Mouse (Mus musculus) limb, embryonic 14.5 days (tissue): ENCODE results near the gene Gm33543. TPM values are rescaled to one million over a fixed set of nuclear protein-coding genes. Genes with fewer than 3 reads are reported as not detected.

Experiments
- ATAC-seq: fragments of 200-750 bp; cut with Nextera tagmentation; 2 replicates; pipeline ENCODE4 v1.8.0; 2017; ENCODE audit warnings: low read depth, moderate number of reproducible peaks, moderate TSS enrichment; ENCODE audit not compliant: low FRiP score
- DNase-seq: peaks from one replicate; pipeline ENCODE4 v3.0.0-alpha.2; 2015; ENCODE audit warnings: low spot score
- H3K27ac ChIP-seq: fragments of 300-500 bp; sonication (generic); replicated peaks from 2 replicates; pipeline ENCODE4 v1.5.1; 2014; ENCODE audit warnings: low read depth, mild to moderate bottlenecking, low read length, moderate library complexity, mixed read lengths
- H3K27me3 ChIP-seq: fragments of 300-500 bp; sonication (generic); 2 replicates; pipeline ENCODE4 v1.6.1; 2014; ENCODE audit warnings: low read length, mixed read lengths; ENCODE audit not compliant: control insufficient read depth, insufficient read depth
- H3K36me3 ChIP-seq: fragments of 300-500 bp; sonication (generic); 2 replicates; pipeline ENCODE4 v1.6.1; 2014; ENCODE audit warnings: mild to moderate bottlenecking, low read length, moderate library complexity, mixed read lengths; ENCODE audit not compliant: control insufficient read depth, insufficient read depth
- H3K4me1 ChIP-seq: fragments of 300-500 bp; sonication (generic); 2 replicates; pipeline ENCODE4 v1.6.1; 2014; ENCODE audit warnings: antibody characterized with exemption, low read length, mixed read lengths; ENCODE audit not compliant: control insufficient read depth, insufficient read depth
- H3K4me2 ChIP-seq: fragments of 300-500 bp; sonication (generic); replicated peaks from 2 replicates; pipeline ENCODE4 v1.6.1; 2014; ENCODE audit warnings: low read depth, mild to moderate bottlenecking, low read length, moderate library complexity; ENCODE audit not compliant: severe bottlenecking
- H3K4me3 ChIP-seq: fragments of 300-500 bp; sonication (generic); replicated peaks from 2 replicates; pipeline ENCODE4 v1.5.1; 2014; ENCODE audit warnings: low read length
- H3K9ac ChIP-seq: fragments of 300-500 bp; sonication (generic); 2 replicates; pipeline ENCODE4 v1.6.1; 2014; ENCODE audit warnings: mild to moderate bottlenecking, low read depth, low read length, moderate library complexity; ENCODE audit not compliant: severe bottlenecking
- H3K9me3 ChIP-seq: fragments of 300-500 bp; sonication (generic); 2 replicates; pipeline ENCODE4 v1.6.1; 2016; ENCODE audit warnings: low read length; ENCODE audit not compliant: control insufficient read depth
- POLR2A ChIP-seq: fragments of 200-500 bp; IDR thresholded peaks from 2 replicates; pipeline ENCODE4 v1.8.0; 2012; ENCODE audit warnings: inconsistent platforms, mild to moderate bottlenecking, moderate library complexity, borderline replicate concordance; ENCODE audit not compliant: insufficient read depth, insufficient read length; ENCODE audit errors: extremely low read depth
- WGBS: fragments of 180-500 bp; shearing (Covaris S2); extraction: QIAGEN DNeasy Blood & Tissue Kit; methylation state at CpG from one replicate; pipeline ENCODE4 v1.1.7; 2014; 5-methylcytosine and 5-hydroxymethylcytosine counted together
- polyA plus RNA-seq, 2 experiments: library from polyadenylated mRNA; depleted of rRNA in 1 of 2; stranded (reverse) in 1 of 2; unstranded in 1 of 2; fragments of >200 nt; fragmentation: Nextera tagmentation in 1 of 2; extraction: Ambion mirVana in 1 of 2; gene quantifications; 2 replicates each; pipeline versions ENCODE4 v1.2.1 to v1.2.3; 2012 to 2014

Gm33543 gene
- polyA plus RNA-seq, 2 experiments, result not detected

DNA sequence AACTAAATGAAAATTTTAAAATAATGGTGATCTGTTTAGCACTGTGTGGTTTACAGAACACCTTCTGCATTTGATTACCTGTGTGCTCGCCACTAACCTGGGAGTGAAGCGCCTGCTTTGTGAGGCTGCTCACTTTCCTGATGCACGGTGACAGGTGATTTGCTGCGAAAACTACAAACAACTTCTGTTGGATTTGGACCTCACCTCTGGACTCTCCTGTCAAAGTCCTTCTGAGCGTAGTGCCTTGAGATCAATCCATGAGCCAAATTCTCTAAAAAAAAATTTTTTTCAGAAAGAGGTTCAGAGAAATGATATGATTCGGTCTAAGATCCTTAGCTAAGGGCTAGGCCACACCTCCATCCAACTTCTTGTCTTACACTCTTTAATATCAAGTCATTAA, 28.4 kb downstream of the Gm33543 start:
- WGBS, result 88% methylated on average over 6 of the region's 6 CpGs
- Histone ChIP-seq H3K4me2 (no peak overlapping the region), H3K27me3 (no peaks in the 10 kb centered on the region), H3K9me3 (no peaks in the 10 kb centered on the region), H3K4me3 (no peak overlapping the region), H3K36me3 (no peaks in the 10 kb centered on the region), H3K9ac (no peak overlapping the region), H3K27ac (no peak overlapping the region), H3K4me1 (no peaks in the 10 kb centered on the region)
- DNase-seq (no peak), ATAC-seq (no peak)
- no peak for TF ChIP-seq POLR2A

GRCm38 (mm10) chr10:95811869-95812268, 30.9 kb downstream of the Gm33543 start:
- H3K4me1 ChIP-seq, result no peaks in the 10 kb centered on the region
- DNase-seq, result no peak
- no peak overlapping the region for H3K4me3 ChIP-seq
- H3K4me2 ChIP-seq, result no peak overlapping the region
- H3K36me3 ChIP-seq, result no peaks in the 10 kb centered on the region
- H3K27me3 ChIP-seq, result no peaks in the 10 kb centered on the region
- WGBS, result 69% methylated on average over 4 of the region's 4 CpGs
- TF ChIP-seq POLR2A, result no peak
- no peak overlapping the region for H3K9ac ChIP-seq
- no peak overlapping the region for H3K27ac ChIP-seq
- ATAC-seq, result no peak
- no peaks in the 10 kb centered on the region for H3K9me3 ChIP-seq

DNA sequence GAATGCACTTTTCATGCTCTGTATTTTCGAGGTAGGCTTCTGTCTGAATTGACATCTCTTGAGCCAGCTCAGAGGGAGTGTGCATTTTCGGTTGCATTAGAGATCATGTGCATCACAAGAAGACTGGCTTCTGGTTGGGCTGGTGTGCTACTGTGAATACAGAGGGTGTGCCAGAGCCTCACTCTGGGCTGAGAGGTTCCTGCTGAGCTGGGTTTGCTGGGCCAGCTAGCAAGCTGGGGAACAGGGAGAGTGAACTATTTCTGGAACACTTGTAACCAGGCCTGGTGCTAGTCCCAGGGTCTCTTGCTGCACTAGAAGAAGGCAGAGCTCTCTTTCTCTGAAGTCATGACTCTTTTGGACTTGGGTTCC, 41.3 kb downstream of the Gm33543 start:
- 42% methylated on average over 2 of the region's 2 CpGs for WGBS
- no peak for TF ChIP-seq POLR2A
- Histone ChIP-seq H3K4me1 (0 out of 2 replicates have a peak, but pooled peaks cover 5% of the 10 kb centered on the region), H3K27me3 (no peaks in the 10 kb centered on the region), H3K9me3 (no peaks in the 10 kb centered on the region), H3K27ac (no peak overlapping the region), H3K36me3 (no peaks in the 10 kb centered on the region), H3K4me3 (no peak overlapping the region), H3K4me2 (no peak overlapping the region), H3K9ac (no peak overlapping the region)
- ATAC-seq, result no peak
- DNase-seq, result no peak

- Histone ChIP-seq H3K27ac (no peak overlapping the region), H3K27me3 (no peaks in the 10 kb centered on the region), H3K36me3 (no peaks in the 10 kb centered on the region), H3K9ac (no peak overlapping the region), H3K4me3 (no peak overlapping the region), H3K9me3 (no peaks in the 10 kb centered on the region), H3K4me1 (0 out of 2 replicates have a peak, but pooled peaks cover 5% of the 10 kb centered on the region), H3K4me2 (no peak overlapping the region)
- TF ChIP-seq POLR2A, result no peak
- no peak for ATAC-seq
- WGBS, result 47% methylated on average over 7 of the region's 7 CpGs
- DNase-seq, result no peak
Observed at GRCm38 (mm10) chr10:95800693-95801442, 41.9 kb downstream of the Gm33543 start.

DNA sequence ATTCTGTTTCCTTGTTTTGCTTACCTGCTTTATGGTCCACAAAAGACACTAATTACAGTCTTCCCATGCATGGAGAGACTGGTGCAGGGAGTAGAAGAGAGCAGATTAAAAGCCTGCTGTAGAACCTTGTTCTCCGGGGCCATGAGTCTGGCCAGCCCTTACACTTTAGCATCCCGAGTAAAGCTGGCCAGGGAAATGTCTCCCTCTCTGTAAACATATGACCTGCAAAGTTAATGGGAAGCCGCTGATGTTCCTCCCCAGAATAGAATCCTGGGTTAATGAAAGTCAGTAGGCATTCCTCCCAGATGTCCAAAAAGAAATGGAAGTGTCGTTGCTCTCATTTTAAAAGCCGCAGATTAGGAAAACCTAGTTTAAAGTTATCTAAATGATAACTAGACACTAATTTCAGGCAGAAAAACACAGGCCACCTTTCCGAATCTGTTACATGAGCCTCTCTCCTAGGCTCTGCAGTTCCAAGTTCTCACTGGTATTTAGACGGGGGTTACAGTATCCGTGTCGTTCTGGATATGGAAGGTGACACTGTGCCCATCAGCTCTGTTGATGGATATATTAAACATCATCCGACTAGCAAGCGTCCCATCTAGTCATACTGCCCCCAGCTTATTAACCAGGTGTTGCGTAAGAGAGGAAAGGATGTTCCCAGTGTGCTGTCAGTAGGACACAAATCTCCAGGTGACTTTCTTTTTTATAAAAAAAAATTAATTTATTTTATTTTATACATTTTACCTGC, 44.9 kb downstream of the Gm33543 start:
- 0 out of 2 replicates have a peak, but pooled peaks cover 5% of the 10 kb centered on the region for H3K4me1 ChIP-seq
- ATAC-seq (no peak), DNase-seq (no peak)
- no peak for TF ChIP-seq POLR2A
- H3K27ac ChIP-seq, result no peak overlapping the region
- no peaks in the 10 kb centered on the region for H3K27me3 ChIP-seq
- no peaks in the 10 kb centered on the region for H3K9me3 ChIP-seq
- H3K36me3 ChIP-seq, result no peaks in the 10 kb centered on the region
- no peak overlapping the region for H3K9ac ChIP-seq
- no peak overlapping the region for H3K4me2 ChIP-seq
- H3K4me3 ChIP-seq, result no peak overlapping the region
- 91% methylated on average over 12 of the region's 12 CpGs for WGBS
